Comparison of ENCODE assay signal across 23 mouse cellular contexts in genomic region chr15:97224003-97224402, GRCm38 (mm10).
"Had no signal": no experiment of that assay in that cellular context is flagged by ENCODE, and none has a peak within 500 bp of the region (broad histone marks: within the 10 kb centered on the region; RNA-seq: fewer than 3 reads in every experiment).

No protein-coding gene starts in this region.

- DNase-seq: gastrocnemius, postnatal 14 days; gastrocnemius, postnatal 36 days; heart, adult 11 months; heart, adult 2 months; heart, postnatal 14 days; heart, postnatal 36 days; kidney, adult 8-10 months; kidney, postnatal 10 days; kidney, postnatal 25 days; layer of hippocampus, adult 9-11 months; layer of hippocampus, postnatal 36 days; left cerebral cortex, postnatal 4 days had no signal

- H3K27me3 ChIP-seq: heart, embryonic 13.5 days; heart, embryonic 15.5 days; hindbrain, embryonic 13.5 days; hindbrain, embryonic 15.5 days; limb, embryonic 13.5 days; limb, embryonic 15.5 days; liver, embryonic 12.5 days had no signal

- H3K4me1 ChIP-seq: heart, embryonic 13.5 days; heart, embryonic 15.5 days; hindbrain, embryonic 13.5 days; hindbrain, embryonic 15.5 days; limb, embryonic 13.5 days; limb, embryonic 15.5 days; liver, embryonic 12.5 days had no signal

- H3K9ac ChIP-seq: heart, embryonic 13.5 days; heart, embryonic 15.5 days; hindbrain, embryonic 13.5 days; hindbrain, embryonic 15.5 days; limb, embryonic 13.5 days; limb, embryonic 15.5 days; liver, embryonic 12.5 days; liver, embryonic 14.5 days had no signal

- H3K9me3 ChIP-seq: heart, embryonic 15.5 days; hindbrain, embryonic 15.5 days; limb, embryonic 13.5 days; limb, embryonic 15.5 days had no signal

- H3K4me3 ChIP-seq: heart, adult 2 months; heart, embryonic 13.5 days; heart, embryonic 15.5 days; hindbrain, embryonic 13.5 days; hindbrain, embryonic 15.5 days; limb, embryonic 13.5 days; limb, embryonic 15.5 days; liver, embryonic 12.5 days had no signal

- H3K4me2 ChIP-seq: heart, embryonic 11.5 days; heart, embryonic 13.5 days; heart, embryonic 15.5 days; hindbrain, embryonic 13.5 days; hindbrain, embryonic 15.5 days; limb, embryonic 13.5 days; limb, embryonic 15.5 days; liver, embryonic 12.5 days had no signal

- H3K27ac ChIP-seq: heart, adult 2 months; heart, embryonic 13.5 days; heart, embryonic 15.5 days; hindbrain, embryonic 13.5 days; hindbrain, embryonic 15.5 days; hindbrain, postnatal 0 days; limb, embryonic 13.5 days; limb, embryonic 15.5 days; liver, embryonic 12.5 days; liver, embryonic 14.5 days had no signal

- H3K36me3 ChIP-seq: heart, embryonic 13.5 days; heart, embryonic 15.5 days; hindbrain, embryonic 13.5 days; hindbrain, embryonic 15.5 days; limb, embryonic 13.5 days; limb, embryonic 15.5 days; liver, embryonic 12.5 days had no signal

- ATAC-seq: hindbrain, postnatal 0 days; intestine, embryonic 16.5 days; liver, embryonic 12.5 days had no signal
